Mouse (Mus musculus) small intestine, adult 2 months (tissue): ENCODE measurements around the gene Taf6. TPM values are rescaled to one million over a fixed set of nuclear protein-coding genes. Genes with fewer than 3 reads are reported as not detected.

Experiments used
- H3K27ac ChIP-seq: fragments of 200-500 bp; 2 replicates; pipeline ENCODE4 v1.5.1; 2012; ENCODE audit warnings: low read depth, low read length, control low read depth, inconsistent platforms; ENCODE audit not compliant: insufficient read depth
- H3K27me3 ChIP-seq: fragments of 200-500 bp; 2 replicates; pipeline ENCODE4 v1.6.1; 2012; ENCODE audit warnings: mild to moderate bottlenecking, moderate library complexity, low read length, inconsistent platforms; ENCODE audit not compliant: control insufficient read depth, insufficient read depth
- H3K36me3 ChIP-seq: fragments of 200-500 bp; 2 replicates; pipeline ENCODE4 v1.6.1; 2012; ENCODE audit warnings: mild to moderate bottlenecking, low read length, control low read depth, inconsistent platforms; ENCODE audit not compliant: control insufficient read depth, insufficient read depth
- H3K4me1 ChIP-seq: fragments of 200-500 bp; 2 replicates; pipeline ENCODE4 v1.6.1; 2012; ENCODE audit warnings: low read length, inconsistent platforms, mixed read lengths; ENCODE audit not compliant: control insufficient read depth, insufficient read depth, insufficient read length
- H3K4me3 ChIP-seq: fragments of 200-500 bp; 2 replicates; pipeline ENCODE4 v1.5.1; 2012; ENCODE audit warnings: low read depth, mild to moderate bottlenecking, control low read depth, inconsistent platforms, low read length, moderate library complexity
- CTCF ChIP-seq: fragments of 200-500 bp; IDR thresholded peaks from 2 replicates; pipeline ENCODE4 v1.5.1; 2012; ENCODE audit warnings: low read depth, mild to moderate bottlenecking, control low read depth, inconsistent platforms, low read length, moderate library complexity, mixed read lengths; ENCODE audit not compliant: insufficient replicate concordance, insufficient read length; ENCODE audit errors: extremely low read depth
- POLR2A ChIP-seq: fragments of 200-500 bp; IDR thresholded peaks from 2 replicates; pipeline ENCODE4 v1.6.1; 2012; ENCODE audit warnings: low read depth, mild to moderate bottlenecking, control low read depth, inconsistent platforms, low read length, moderate library complexity
- WGBS: fragments of 180-500 bp; shearing (Covaris S2); methylation state at CpG from one replicate; pipeline ENCODE4 v1.1.7; 2018; 5-methylcytosine and 5-hydroxymethylcytosine counted together
- polyA plus RNA-seq: library from polyadenylated mRNA; depleted of rRNA; stranded (reverse); fragments of >200 nt; gene quantifications from 2 replicates; pipeline ENCODE4 v1.2.3, GENCODE M21; 2012; rRNA removed

Gene Taf6
- polyA plus RNA-seq, 1 experiment, result 46.4 TPM

- H3K27me3 ChIP-seq, result no peaks in the 10 kb centered on the region
- H3K4me3 ChIP-seq, result peak within 1 kb of the TSS; percentile 92
- peak within 1 kb of the TSS; percentile 58 for H3K27ac ChIP-seq
- TF ChIP-seq POLR2A (peak; percentile 69), CTCF (peak; percentile 84; the same call in 1 of the 2 replicates)
- WGBS, result under 1% methylated on average over 31 of the region's 31 CpGs
- no peaks in the 10 kb centered on the region for H3K4me1 ChIP-seq
- peaks cover 16% of the 10 kb centered on the region for H3K36me3 ChIP-seq
Measured at GRCm38 (mm10) chr5:138155443-138155976, 31.7 kb downstream of the Taf6 start, which contains the start of gene Zfp113. TSS of gene Zfp113 (minus strand) at chr5:138155744.

GRCm38 (mm10) chr5:138154390-138154789 is 32.9 kb downstream of the Taf6 start:
- H3K27ac ChIP-seq, result no peak overlapping the region
- peaks cover 21% of the 10 kb centered on the region for H3K36me3 ChIP-seq
- no peaks in the 10 kb centered on the region for H3K27me3 ChIP-seq
- no peak overlapping the region for H3K4me3 ChIP-seq
- H3K4me1 ChIP-seq, result peaks cover 3% of the 10 kb centered on the region; the same call in 1 of the 2 replicates
- 39% methylated on average over 3 of the region's 3 CpGs for WGBS
- TF ChIP-seq POLR2A, result no peak
- TF ChIP-seq CTCF, result no peak

- Histone ChIP-seq H3K27ac (no peak overlapping the region), H3K36me3 (peaks cover 12% of the 10 kb centered on the region), H3K4me3 (no peak overlapping the region), H3K4me1 (no peaks in the 10 kb centered on the region), H3K27me3 (no peaks in the 10 kb centered on the region)
- WGBS, result 68% methylated on average over 4 of the region's 4 CpGs
- TF ChIP-seq POLR2A (no peak), CTCF (no peak)
Measured at GRCm38 (mm10) chr5:138138585-138138984, 48.7 kb downstream of the Taf6 start.

GRCm38 (mm10) chr5:138137935-138138549 is 49.2 kb downstream of the Taf6 start:
- H3K27me3 ChIP-seq, result no peaks in the 10 kb centered on the region
- TF ChIP-seq POLR2A, result no peak
- no peak for TF ChIP-seq CTCF
- H3K4me1 ChIP-seq, result no peaks in the 10 kb centered on the region
- no peak overlapping the region for H3K4me3 ChIP-seq
- H3K27ac ChIP-seq, result no peak overlapping the region
- peaks cover 17% of the 10 kb centered on the region for H3K36me3 ChIP-seq
- WGBS, result 54% methylated on average over 8 of the region's 8 CpGs

GRCm38 (mm10) chr5:138137257-138137656 is 50.0 kb downstream of the Taf6 start:
- TF ChIP-seq CTCF, result no peak
- no peak for TF ChIP-seq POLR2A
- Histone ChIP-seq H3K4me1 (no peaks in the 10 kb centered on the region), H3K27ac (no peak overlapping the region), H3K36me3 (peaks cover 25% of the 10 kb centered on the region), H3K27me3 (no peaks in the 10 kb centered on the region), H3K4me3 (no peak overlapping the region)
- 15% methylated on average over 4 of the region's 4 CpGs for WGBS

GRCm38 (mm10) chr5:138132425-138133064 is 54.7 kb downstream of the Taf6 start:
- Histone ChIP-seq H3K27me3 (no peaks in the 10 kb centered on the region), H3K4me1 (no peaks in the 10 kb centered on the region), H3K36me3 (peaks cover 51% of the 10 kb centered on the region), H3K4me3 (no peak overlapping the region), H3K27ac (no peak overlapping the region)
- TF ChIP-seq POLR2A, result no peak
- WGBS, result 77% methylated on average over 5 of the region's 5 CpGs

Other genes starting within 250 kb of the Taf6 start
- 0.04 and 0.08 TPM in 2 replicates for gene Gjc3, start 224.4 kb downstream of the Taf6 start, polyA plus RNA-seq
- gene Azgp1, start 205.9 kb downstream of the Taf6 start, polyA plus RNA-seq, result 0.15 TPM in 1 of 2 replicates, not detected in the other
- not detected in 2 replicates for gene Smok3a, start 166.2 kb downstream of the Taf6 start, polyA plus RNA-seq
- not detected in 2 replicates for gene Smok3b, start 166.0 kb downstream of the Taf6 start, polyA plus RNA-seq
- not detected in 2 replicates for gene Smok3c, start 134.3 kb downstream of the Taf6 start, polyA plus RNA-seq
- 0.63 and 1.4 TPM in 2 replicates for gene Zkscan1, start 102.4 kb downstream of the Taf6 start, polyA plus RNA-seq
- gene Zscan21, start 70.5 kb downstream of the Taf6 start, polyA plus RNA-seq, result 2.5 and 3.2 TPM in 2 replicates
- gene Zfp113, start 31.7 kb downstream of the Taf6 start, polyA plus RNA-seq, result 0.28 and 0.81 TPM in 2 replicates
- 32.7 and 61.2 TPM in 2 replicates for gene Cops6, start 26.4 kb downstream of the Taf6 start, polyA plus RNA-seq
- 11.0 and 18.3 TPM in 2 replicates for gene Ap4m1, start 15.4 kb downstream of the Taf6 start, polyA plus RNA-seq
- gene Mcm7, start 15.0 kb downstream of the Taf6 start, polyA plus RNA-seq, result 10.8 and 25.2 TPM in 2 replicates
- 0.39 and 1.5 TPM in 2 replicates for gene Cnpy4, start within 50 bp of the Taf6 start, polyA plus RNA-seq
- 2.4 and 3.0 TPM in 2 replicates for gene Mblac1, start 6.9 kb upstream of the Taf6 start, polyA plus RNA-seq
- gene Nxpe5, start 38.4 kb upstream of the Taf6 start, polyA plus RNA-seq, result 0.61 and 0.70 TPM in 2 replicates
- 87.3 and 168 TPM in 2 replicates for gene Lamtor4, start 68.0 kb upstream of the Taf6 start, polyA plus RNA-seq
- 34.7 and 56.7 TPM in 2 replicates for gene BC037034, start 76.6 kb upstream of the Taf6 start, polyA plus RNA-seq
- gene Gal3st4, start 85.4 kb upstream of the Taf6 start, polyA plus RNA-seq, result 0.15 and 0.28 TPM in 2 replicates
- gene Gm43720, start 92.5 kb upstream of the Taf6 start, polyA plus RNA-seq, result not detected in 2 replicates
- 1.1 and 1.4 TPM in 2 replicates for gene Gpc2, start 92.6 kb upstream of the Taf6 start, polyA plus RNA-seq
- 0.33 and 0.46 TPM in 2 replicates for gene Stag3, start 92.8 kb upstream of the Taf6 start, polyA plus RNA-seq
- gene Pvrig, start 154.5 kb upstream of the Taf6 start, polyA plus RNA-seq, result 1.2 and 1.4 TPM in 2 replicates